Mouse (Mus musculus): ENCODE data around the gene C87436.

GRCm38 (mm10) chr6:86431531-86431930 lies 6.6 kb upstream of the C87436 start:
- no peak for TF ChIP-seq CTCF (IDR thresholded peaks at IDR 0.05; ENCODE audit: borderline replicate concordance, control insufficient read depth, extremely low read depth, insufficient read depth, low read length, poor library complexity)
- TF ChIP-seq POLR2A (IDR thresholded peaks at IDR 0.05; ENCODE audit: control insufficient read depth, extremely low read depth, insufficient read depth, low read length, poor library complexity): no peak

Measured in thymus, adult 2 months (tissue).